Mouse (Mus musculus) hindbrain, postnatal 0 days (tissue): Measurements from ENCODE around the gene Shbg. TPM values are rescaled to one million over a fixed set of nuclear protein-coding genes. Genes with fewer than 3 reads are reported as not detected.
A peak's percentile ranks its signal among the peaks of the same experiment; 100 is the strongest.

Experiments used
- ATAC-seq: fragments of 200-750 bp; cut with Nextera tagmentation; 2 replicates; pipeline ENCODE4 v1.8.0; 2017; ENCODE audit warnings: mild to moderate bottlenecking, moderate TSS enrichment, moderate library complexity
- DNase-seq: peaks from one replicate; pipeline ENCODE4 v3.0.0-alpha.2; 2015; ENCODE audit warnings: low spot score
- H3K27ac ChIP-seq: fragments of 300-500 bp; sonication (generic); 2 replicates; pipeline ENCODE4 v1.5.1; 2014; ENCODE audit warnings: mild to moderate bottlenecking
- H3K27me3 ChIP-seq: fragments of 300-500 bp; sonication (generic); 2 replicates; pipeline ENCODE4 v1.6.1; 2014; ENCODE audit warnings: low read length, mixed read lengths; ENCODE audit not compliant: insufficient read depth
- H3K36me3 ChIP-seq: fragments of 300-500 bp; sonication (generic); 2 replicates; pipeline ENCODE4 v1.6.1; 2014; ENCODE audit warnings: low read length, mixed read lengths; ENCODE audit not compliant: insufficient read depth
- H3K4me1 ChIP-seq: fragments of 300-500 bp; sonication (generic); 2 replicates; pipeline ENCODE4 v1.6.1; 2014; ENCODE audit warnings: antibody characterized with exemption, low read length, mixed read lengths; ENCODE audit not compliant: insufficient read depth
- H3K4me2 ChIP-seq: fragments of 300-500 bp; sonication (generic); 2 replicates; pipeline ENCODE4 v1.6.1; 2014; ENCODE audit warnings: low read depth, mild to moderate bottlenecking, low read length, moderate library complexity, mixed read lengths
- H3K4me3 ChIP-seq: fragments of 300-500 bp; sonication (generic); 2 replicates; pipeline ENCODE4 v1.5.1; 2014; ENCODE audit warnings: low read length
- H3K9ac ChIP-seq: fragments of 300-500 bp; sonication (generic); replicated peaks from 2 replicates; pipeline ENCODE4 v1.6.1; 2014; ENCODE audit warnings: mild to moderate bottlenecking, low read length, moderate library complexity, mixed read lengths
- H3K9me3 ChIP-seq: fragments of 300-500 bp; sonication (generic); 2 replicates; pipeline ENCODE4 v1.6.1; 2016; ENCODE audit warnings: low read length, mixed read lengths
- CTCF ChIP-seq: IDR thresholded peaks from 2 replicates; pipeline ENCODE4 v1.5.1; 2016; ENCODE audit warnings: antibody characterized with exemption, control low read depth, low read depth
- WGBS: fragments of 180-500 bp; shearing (Covaris S2); extraction: QIAGEN DNeasy Blood & Tissue Kit; methylation state at CpG from one replicate; pipeline ENCODE4 v1.1.7; 2014; 5-methylcytosine and 5-hydroxymethylcytosine counted together
- polyA plus RNA-seq: library from polyadenylated mRNA; unstranded; fragments of >200 nt; fragmentation: Nextera tagmentation; extraction: Ambion mirVana; gene quantifications from 2 replicates; pipeline ENCODE4 v1.2.1, GENCODE M21; 2015
- total RNA-seq: library from RNA; depleted of rRNA; stranded (reverse); fragments of >200 nt; gene quantifications from 2 replicates; pipeline ENCODE4 v1.2.3, GENCODE M21; 2014

The Shbg gene
- total and polyA plus RNA-seq, 2 experiments from 2014 or later: not detected

DNA sequence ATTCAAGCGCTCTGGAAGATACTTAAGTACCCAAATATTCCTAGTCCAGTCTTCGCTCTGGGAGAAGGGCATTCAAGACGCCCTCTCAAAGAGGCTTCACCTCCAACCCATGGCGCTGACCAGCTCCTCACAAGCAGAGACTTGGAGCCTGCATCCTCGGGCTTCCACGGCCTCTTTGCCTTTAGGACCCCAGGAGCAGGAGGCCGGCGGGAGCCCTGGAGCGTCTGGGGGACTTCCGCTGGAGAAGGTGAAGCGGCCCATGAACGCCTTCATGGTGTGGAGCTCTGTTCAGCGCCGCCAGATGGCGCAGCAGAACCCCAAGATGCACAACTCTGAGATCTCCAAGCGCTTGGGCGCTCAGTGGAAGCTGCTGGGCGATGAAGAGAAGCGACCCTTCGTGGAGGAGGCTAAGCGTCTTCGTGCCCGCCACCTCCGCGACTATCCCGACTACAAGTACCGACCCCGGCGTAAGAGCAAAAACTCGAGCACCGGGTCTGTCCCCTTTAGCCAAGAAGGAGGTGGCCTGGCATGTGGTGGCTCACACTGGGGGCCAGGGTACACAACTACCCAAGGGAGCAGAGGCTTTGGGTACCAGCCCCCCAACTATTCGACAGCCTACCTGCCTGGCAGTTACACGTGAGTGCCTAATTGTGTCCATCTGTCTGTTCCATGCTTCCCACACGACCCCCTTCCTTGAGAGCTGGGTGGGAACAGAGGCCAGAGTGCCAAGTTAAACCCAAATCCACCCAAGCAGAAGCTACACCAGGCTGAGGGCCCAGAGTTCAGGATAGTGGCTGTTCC is 37.8 kb upstream of the Shbg start, which contains the start of gene Sox15:
Gene Sox15, plus strand, starts transcription at position 51 of the 801 bp plus-strand sequence.
- Histone ChIP-seq H3K4me1 (no peaks in the 10 kb centered on the region), H3K4me3 (no peak within 1 kb of the TSS), H3K9ac (no peak within 1 kb of the TSS), H3K9me3 (no peaks in the 10 kb centered on the region), H3K27ac (no peak within 1 kb of the TSS), H3K36me3 (peaks cover 41% of the 10 kb centered on the region), H3K27me3 (no peaks in the 10 kb centered on the region), H3K4me2 (peak within 1 kb of the TSS; percentile 36; the same call in 1 of the 2 replicates)
- ATAC-seq: peak; percentile 67
- peak; percentile 87 for DNase-seq
- 20% methylated on average over 34 of the region's 34 CpGs for WGBS
- TF ChIP-seq CTCF: peak; percentile 89

DNA sequence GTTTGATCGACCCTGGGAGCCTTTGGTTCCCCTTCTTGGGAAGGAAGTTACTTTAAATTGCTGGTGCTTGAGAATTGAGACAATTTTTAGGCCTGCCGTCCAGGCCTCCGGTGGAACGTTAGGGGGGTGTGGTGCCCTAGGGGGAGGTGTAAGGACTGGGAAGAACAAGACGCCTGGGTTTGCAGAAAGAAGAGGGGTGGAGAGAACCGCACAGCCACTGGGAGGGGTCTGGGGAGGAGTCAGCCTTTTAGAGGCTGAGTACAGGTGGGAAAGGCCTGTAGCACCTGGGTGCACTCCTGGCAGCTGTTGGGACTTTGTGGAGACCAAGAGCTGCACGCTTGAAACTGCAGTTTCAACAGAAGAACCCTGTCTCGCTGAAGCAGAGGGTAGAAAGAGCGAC is 37.1 kb upstream of the Shbg start:
- H3K27ac ChIP-seq: no peak overlapping the region
- H3K4me2 ChIP-seq: no peak overlapping the region
- H3K36me3 ChIP-seq: peaks cover 48% of the 10 kb centered on the region

DNA sequence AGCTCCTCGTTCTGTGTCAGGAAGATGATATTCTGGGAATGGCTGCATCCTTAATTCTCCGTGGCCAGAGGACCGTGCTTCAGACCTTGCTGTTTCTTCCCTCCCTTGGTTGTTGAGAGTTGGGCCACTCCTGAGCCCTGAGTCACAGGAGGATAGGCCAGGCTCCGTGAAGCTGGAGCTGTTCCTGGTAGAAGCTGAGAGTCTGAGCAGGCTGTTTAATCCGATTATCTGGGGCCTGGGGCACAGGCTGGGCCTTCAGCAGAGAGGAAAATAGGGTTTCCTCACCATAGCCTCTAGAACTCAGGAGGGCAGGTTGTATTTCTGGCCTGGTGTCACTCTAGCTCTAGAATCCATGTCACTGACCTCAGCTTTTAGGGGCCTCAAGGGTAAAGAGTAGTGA is 35.7 kb upstream of the Shbg start:
- DNase-seq: no peak
- peaks cover 55% of the 10 kb centered on the region for H3K36me3 ChIP-seq
- no peak overlapping the region for H3K4me3 ChIP-seq
- H3K9ac ChIP-seq: no peak overlapping the region
- ATAC-seq: no peak
- no peaks in the 10 kb centered on the region for H3K4me1 ChIP-seq
- H3K4me2 ChIP-seq: no peak overlapping the region
- no peak overlapping the region; the same call in 1 of the 2 replicates for H3K27ac ChIP-seq
- WGBS: 67% methylated on average over 5 of the region's 5 CpGs
- no peaks in the 10 kb centered on the region for H3K27me3 ChIP-seq
- TF ChIP-seq CTCF: no peak
- H3K9me3 ChIP-seq: no peaks in the 10 kb centered on the region

More for the DNA sequence above, 37.1 kb upstream of the Shbg start:
- ATAC-seq (no peak), DNase-seq (no peak)
- TF ChIP-seq CTCF: no peak
- Histone ChIP-seq H3K27me3 (no peaks in the 10 kb centered on the region), H3K9me3 (no peaks in the 10 kb centered on the region), H3K4me3 (no peak overlapping the region), H3K4me1 (no peaks in the 10 kb centered on the region), H3K9ac (no peak overlapping the region)
- WGBS: 52% methylated on average over 9 of the region's 9 CpGs

DNA sequence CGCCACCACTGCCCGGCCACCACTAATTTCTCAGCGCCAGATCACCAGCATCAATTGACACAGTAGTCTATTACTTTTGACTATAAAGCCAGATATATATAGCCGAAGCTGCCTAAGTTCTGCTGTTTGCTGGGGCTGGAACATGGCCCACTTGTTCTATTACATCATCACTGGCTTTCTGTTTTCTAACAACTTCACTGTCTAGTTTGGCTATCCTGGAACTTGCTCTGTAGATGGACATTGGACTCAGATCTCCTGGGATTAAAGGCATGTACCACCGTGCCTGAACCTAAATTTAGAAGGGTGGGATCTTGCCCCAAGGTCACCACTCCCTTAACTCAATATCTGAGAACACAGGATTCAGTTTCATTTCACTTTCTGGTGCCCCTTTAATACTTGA is 28.2 kb upstream of the Shbg start:
- Histone ChIP-seq H3K36me3 (peaks cover 76% of the 10 kb centered on the region), H3K9me3 (no peaks in the 10 kb centered on the region)

DNA sequence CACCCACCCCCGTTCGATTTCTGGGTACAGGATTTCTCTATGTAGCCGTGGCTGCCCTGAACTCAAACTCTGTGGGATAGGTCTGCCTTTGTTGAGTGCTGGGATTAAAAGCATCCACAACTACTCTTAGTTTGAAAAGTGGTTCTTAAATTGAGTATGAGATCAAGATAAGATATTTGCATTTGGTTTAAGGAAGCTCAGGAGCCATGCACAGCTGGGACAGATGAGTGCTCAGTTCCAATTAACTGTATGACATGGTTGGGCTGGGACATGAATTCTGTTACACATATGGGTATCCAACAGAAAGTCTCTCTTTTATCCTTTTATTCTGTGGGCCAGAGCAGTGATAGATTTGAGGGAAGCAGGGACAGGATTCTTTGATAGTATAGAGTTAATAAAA is 17.8 kb upstream of the Shbg start:
- H3K9me3 ChIP-seq: no peaks in the 10 kb centered on the region
- TF ChIP-seq CTCF: no peak
- DNase-seq (no peak), ATAC-seq (no peak)
- no peaks in the 10 kb centered on the region for H3K27me3 ChIP-seq
- H3K4me2 ChIP-seq: peak overlapping the region; percentile 8; the same call in 1 of the 2 replicates
- peaks cover 19% of the 10 kb centered on the region; the same call in 1 of the 2 replicates for H3K4me1 ChIP-seq
- H3K9ac ChIP-seq: no peak overlapping the region
- H3K36me3 ChIP-seq: no peaks in the 10 kb centered on the region
- WGBS: 83% methylated on average over 3 of the region's 3 CpGs
- no peak overlapping the region for H3K4me3 ChIP-seq
- no peak overlapping the region for H3K27ac ChIP-seq

More for the DNA sequence above, 28.2 kb upstream of the Shbg start:
- Histone ChIP-seq H3K4me3 (no peak overlapping the region), H3K27me3 (no peaks in the 10 kb centered on the region), H3K27ac (no peak overlapping the region), H3K4me2 (no peak overlapping the region), H3K4me1 (no peaks in the 10 kb centered on the region), H3K9ac (no peak overlapping the region)
- DNase-seq: no peak
- no peak for ATAC-seq
- WGBS: 93% methylated on average over 5 of the region's 5 CpGs
- TF ChIP-seq CTCF: no peak

DNA sequence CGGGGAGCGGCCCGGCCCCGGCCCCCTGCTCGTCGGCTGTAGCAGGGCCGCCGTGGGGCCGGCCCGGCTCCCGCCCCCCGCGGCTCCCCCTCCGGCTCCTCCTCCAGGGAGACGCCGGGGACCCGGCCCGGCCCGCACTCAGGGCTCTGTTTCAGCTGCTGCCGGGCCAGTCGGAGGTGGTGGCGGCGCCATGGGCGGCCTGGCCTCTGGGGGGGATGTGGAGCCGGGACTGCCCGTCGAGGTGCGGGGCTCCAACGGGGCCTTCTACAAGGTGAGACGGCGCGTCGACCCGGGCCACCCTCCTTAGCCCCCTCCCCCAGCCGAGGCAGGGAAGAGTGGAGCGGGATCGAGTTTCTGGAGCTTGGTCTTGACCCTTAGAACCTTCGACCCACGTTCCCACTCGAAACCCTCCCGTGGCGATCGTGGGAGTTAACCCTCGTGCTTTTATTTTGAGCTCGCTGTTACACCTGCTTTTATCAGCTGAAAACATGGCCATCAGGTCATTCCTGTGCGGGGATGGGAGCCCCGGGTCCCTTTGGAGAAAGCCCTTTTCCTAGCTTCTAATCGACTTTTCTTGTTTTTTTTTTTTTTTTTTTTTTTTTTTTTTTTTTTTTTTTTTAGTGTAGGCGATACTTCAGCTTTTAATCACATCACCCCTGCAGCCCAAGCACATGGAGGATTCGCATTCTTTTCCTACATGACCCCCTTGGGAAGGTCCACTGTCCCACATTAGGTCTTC is 15.6 kb upstream of the Shbg start:
- WGBS: under 1% methylated on average over 46 of the region's 50 CpGs
- ATAC-seq (peak; percentile 14; the same call in 1 of the 2 replicates), DNase-seq (peak; percentile 18)
- Histone ChIP-seq H3K4me1 (peaks cover 19% of the 10 kb centered on the region; the same call in 1 of the 2 replicates), H3K27ac (peak overlapping the region; percentile 91), H3K36me3 (no peaks in the 10 kb centered on the region), H3K4me3 (peak overlapping the region; percentile 94), H3K4me2 (peak overlapping the region; percentile 79), H3K9ac (peak overlapping the region; percentile 96), H3K27me3 (no peaks in the 10 kb centered on the region), H3K9me3 (no peaks in the 10 kb centered on the region)
- no peak for TF ChIP-seq CTCF
